ENCODE assay signal across 10 mouse cellular contexts in genomic region chr7:132775333-132775732, GRCm38 (mm10). TPM values are rescaled to one million over a fixed set of nuclear protein-coding genes. Genes with fewer than 3 reads are reported as not detected.
DNase-seq lines count a peak whose midpoint lies in the region; ATAC-seq and TF ChIP-seq lines count a peak whose summit lies in the region.
"Had no signal": no experiment of that assay in that cellular context is flagged by ENCODE, and none has a peak within 500 bp of the region (broad histone marks: within the 10 kb centered on the region; RNA-seq: fewer than 3 reads in every experiment).

No protein-coding gene starts in this region.

- no peak overlapping the region; the same call in 1 of the 2 replicates for H3K4me2 ChIP-seq in heart, postnatal 0 days (ENCODE audit: low read depth, low read length)
- peak overlapping the region; percentile 73 for H3K4me2 ChIP-seq in liver, embryonic 14.5 days (ENCODE audit: low read depth)
- H3K4me2 ChIP-seq in hindbrain, embryonic 13.5 days: no peak overlapping the region

- DNase-seq in cerebellum, adult 2 months: no peak
- DNase-seq in cerebellum, adult 18-20 months: no peak
- peak; percentile 81 for DNase-seq in adrenal gland, adult 8-10 months
- DNase-seq in heart, postnatal 0 days (ENCODE audit: low spot score): peak; percentile 52
- no peak for DNase-seq in liver, embryonic 14.5 days (ENCODE audit: low read depth in 3 of 3, low spot score in 3 of 3)
- DNase-seq in left cerebral cortex, adult 18-20 months (ENCODE audit: low spot score in 2 of 2): no peak
- DNase-seq: cerebellum, adult 9-10 months had no signal

- H3K9ac ChIP-seq in heart, postnatal 0 days (replicated peaks; ENCODE audit: low read depth, low read length): no peak overlapping the region; the same call in 1 of the 2 replicates
- peak overlapping the region; percentile 94 for H3K9ac ChIP-seq in liver, embryonic 14.5 days (replicated peaks)
- no peak overlapping the region for H3K9ac ChIP-seq in hindbrain, embryonic 13.5 days

- peak; percentile 28; the same call in 1 of the 2 replicates for ATAC-seq in heart, postnatal 0 days (ENCODE audit: insufficient read depth, low read depth)
- ATAC-seq in liver, embryonic 14.5 days (ENCODE audit: insufficient read depth): no peak
- ATAC-seq in hindbrain, embryonic 13.5 days (ENCODE audit: low FRiP score): no peak
- no peak for ATAC-seq in monocyte, adult 5-6 weeks (replicated peaks; ENCODE audit: insufficient number of reproducible peaks, low FRiP score, low TSS enrichment, poor library complexity, severe bottlenecking)
- ATAC-seq: forebrain, embryonic 14.5 days had no signal

- H3K27ac ChIP-seq in cerebellum, adult 2 months (ENCODE audit: insufficient read depth, low read length): peak overlapping the region; percentile 23; the same call in 1 of the 2 replicates
- peak overlapping the region; percentile 71 for H3K27ac ChIP-seq in heart, postnatal 0 days (ENCODE audit: low read depth)
- H3K27ac ChIP-seq in liver, embryonic 14.5 days: peak overlapping the region; percentile 99
- no peak overlapping the region for H3K27ac ChIP-seq in hindbrain, embryonic 13.5 days

- no peaks in the 10 kb centered on the region for H3K9me3 ChIP-seq in heart, postnatal 0 days (replicated peaks; ENCODE audit: control insufficient read depth, low read length)
- no peaks in the 10 kb centered on the region for H3K9me3 ChIP-seq in liver, embryonic 14.5 days (ENCODE audit: control insufficient read depth, low read length)
- no peaks in the 10 kb centered on the region for H3K9me3 ChIP-seq in hindbrain, embryonic 13.5 days

- WGBS in cerebellum, adult 2 months: 61% methylated on average over 5 of the region's 5 CpGs
- WGBS in heart, postnatal 0 days: 28% methylated on average over 5 of the region's 5 CpGs
- WGBS in liver, embryonic 14.5 days (ENCODE audit: insufficient replicate concordance): 72% methylated on average over 5 of the region's 5 CpGs
- 91% methylated on average over 5 of the region's 5 CpGs for WGBS in hindbrain, embryonic 13.5 days

- H3K36me3 ChIP-seq in heart, postnatal 0 days (replicated peaks; ENCODE audit: control insufficient read depth, insufficient read depth, low read length): peaks cover 23% of the 10 kb centered on the region; the same call in 1 of the 2 replicates
- H3K36me3 ChIP-seq in liver, embryonic 14.5 days (replicated peaks; ENCODE audit: control insufficient read depth, insufficient read depth, low read depth): peaks cover 18% of the 10 kb centered on the region
- H3K36me3 ChIP-seq in hindbrain, embryonic 13.5 days: peaks cover 45% of the 10 kb centered on the region

- peaks cover 82% of the 10 kb centered on the region for H3K4me1 ChIP-seq in cerebellum, adult 2 months (ENCODE audit: control insufficient read depth, insufficient read depth, low read length)
- peaks cover 63% of the 10 kb centered on the region for H3K4me1 ChIP-seq in heart, postnatal 0 days (ENCODE audit: control insufficient read depth, insufficient read depth)
- H3K4me1 ChIP-seq in liver, embryonic 14.5 days (replicated peaks; ENCODE audit: control insufficient read depth in 2 of 2, insufficient read depth in 2 of 2, low read length in 1 of 2): peaks cover 59 to 69% of the 10 kb centered on the region in 2 experiments
- H3K4me1 ChIP-seq in hindbrain, embryonic 13.5 days (replicated peaks): peaks cover 26% of the 10 kb centered on the region

- TF ChIP-seq EP300 in heart, postnatal 0 days (IDR thresholded peaks at IDR 0.05; ENCODE audit: low read depth): no peak
- no peak for TF ChIP-seq EP300 in liver, embryonic 14.5 days (IDR thresholded peaks at IDR 0.05; ENCODE audit: low read depth)

- TF ChIP-seq CTCF in cerebellum, adult 2 months (IDR thresholded peaks at IDR 0.05; ENCODE audit: borderline replicate concordance, insufficient read depth, low read depth, low read length): no peak
- no peak for TF ChIP-seq CTCF in heart, postnatal 0 days (IDR thresholded peaks at IDR 0.05; ENCODE audit: low read depth)
- TF ChIP-seq CTCF in liver, embryonic 14.5 days (IDR thresholded peaks at IDR 0.05; ENCODE audit: low read depth): no peak

- H3K4me3 ChIP-seq in cerebellum, adult 2 months (replicated peaks; ENCODE audit: insufficient read depth, low read depth, low read length): no peak overlapping the region
- H3K4me3 ChIP-seq in heart, postnatal 0 days (ENCODE audit: low read depth, low read length): no peak overlapping the region
- H3K4me3 ChIP-seq in liver, embryonic 14.5 days (ENCODE audit: insufficient read depth in 1 of 2, low read depth in 2 of 2, low read length in 2 of 2): peak overlapping the region; percentile 86 to 87
- no peak overlapping the region for H3K4me3 ChIP-seq in hindbrain, embryonic 13.5 days

- TF ChIP-seq POLR2A in cerebellum, adult 2 months (IDR thresholded peaks at IDR 0.05; ENCODE audit: borderline replicate concordance, insufficient read depth, low read length): no peak

- H3K27me3 ChIP-seq in cerebellum, adult 2 months (ENCODE audit: control insufficient read depth, insufficient read depth, low read length): no peaks in the 10 kb centered on the region
- H3K27me3 ChIP-seq in heart, postnatal 0 days (ENCODE audit: control insufficient read depth, insufficient read depth, low read length): no peaks in the 10 kb centered on the region
- H3K27me3 ChIP-seq in liver, embryonic 14.5 days (ENCODE audit: control insufficient read depth, insufficient read depth, low read length): no peaks in the 10 kb centered on the region
- H3K27me3 ChIP-seq in hindbrain, embryonic 13.5 days: no peaks in the 10 kb centered on the region

RNA-seq across cellular contexts. Expression of gene Fam53b, which starts 38.4 kb away (rescaled TPM):
- 37.3 and 37.8 TPM in 2 replicates for polyA plus RNA-seq in cerebellum, adult 2 months (2012; rRNA removed)
- 100 to 1,000 TPM in 1 of 4 experiments, 10 to 100 TPM in 3; 84.3 to 115 (median 87.7) TPM for total RNA-seq in adrenal gland, adult 8-10 months (2022)
- total RNA-seq in heart, postnatal 0 days (2014; rRNA removed; ENCODE audit: low replicate concordance): 18.6 and 28.6 TPM in 2 replicates
- polyA plus RNA-seq in heart, postnatal 0 days (2015; fragmentation: Nextera tagmentation; extraction: Ambion mirVana): 11.4 and 13.1 TPM in 2 replicates
- polyA plus RNA-seq in liver, embryonic 14.5 days (2012; rRNA removed): 12.9 and 14.7 TPM in 2 replicates
- 20.0 and 22.2 TPM in 2 replicates for polyA plus RNA-seq in liver, embryonic 14.5 days (2014; fragmentation: Nextera tagmentation; extraction: Ambion mirVana)
- total RNA-seq in left cerebral cortex, adult 18-20 months (2021): 10 to 100 TPM; 71.7 to 73.5 TPM
- polyA plus RNA-seq in hindbrain, embryonic 13.5 days (2015; fragmentation: Nextera tagmentation; extraction: Ambion mirVana): 16.9 and 19.3 TPM in 2 replicates
- total RNA-seq in monocyte, adult 5-6 weeks (2017): 15.8 to 51.1 TPM (median 20.4 TPM) in 3 replicates

Comparison
In these comparisons a context has a peak if more than half of its experiments do, and no peak if none do; other contexts are left out.
1. DNase-seq: peak in adrenal gland, adult 8-10 months (single experiment) and heart, postnatal 0 days (single experiment); none in cerebellum, adult 2 months (0 of 2), cerebellum, adult 18-20 months (0 of 2), liver, embryonic 14.5 days (0 of 3) and left cerebral cortex, adult 18-20 months (0 of 2).
2. H3K4me3 ChIP-seq: peak in liver, embryonic 14.5 days (2 of 2); none in cerebellum, adult 2 months (single experiment), heart, postnatal 0 days (single experiment) and hindbrain, embryonic 13.5 days (single experiment).